Mouse (Mus musculus) bone marrow macrophage, adult 2 months (primary cell): Measurements from ENCODE around the gene Mprip.

ENCODE experiments used
- CTCF ChIP-seq: IDR thresholded peaks from 2 replicates; pipeline ENCODE4 v1.5.1; 2012; ENCODE audit warnings: low read depth, mild to moderate bottlenecking, low read length, moderate library complexity
- POLR2A ChIP-seq: IDR thresholded peaks from 2 replicates; pipeline ENCODE4 v1.6.1; 2012; ENCODE audit warnings: mild to moderate bottlenecking, low read depth, low read length, borderline replicate concordance

- TF ChIP-seq CTCF (no peak), POLR2A (no peak)
These were observed 1.2 kb downstream of the Mprip start for GRCm38 (mm10) chr11:59662249-59662788.
